Mouse (Mus musculus) small intestine, adult 2 months (tissue): ENCODE results near the gene Sbk1.

Experiments used
- CTCF ChIP-seq: fragments of 200-500 bp; IDR thresholded peaks from 2 replicates; pipeline ENCODE4 v1.5.1; 2012; ENCODE audit warnings: low read depth, mild to moderate bottlenecking, control low read depth, inconsistent platforms, low read length, moderate library complexity, mixed read lengths; ENCODE audit not compliant: insufficient replicate concordance, insufficient read length; ENCODE audit errors: extremely low read depth
- POLR2A ChIP-seq: fragments of 200-500 bp; IDR thresholded peaks from 2 replicates; pipeline ENCODE4 v1.6.1; 2012; ENCODE audit warnings: low read depth, mild to moderate bottlenecking, control low read depth, inconsistent platforms, low read length, moderate library complexity

DNA sequence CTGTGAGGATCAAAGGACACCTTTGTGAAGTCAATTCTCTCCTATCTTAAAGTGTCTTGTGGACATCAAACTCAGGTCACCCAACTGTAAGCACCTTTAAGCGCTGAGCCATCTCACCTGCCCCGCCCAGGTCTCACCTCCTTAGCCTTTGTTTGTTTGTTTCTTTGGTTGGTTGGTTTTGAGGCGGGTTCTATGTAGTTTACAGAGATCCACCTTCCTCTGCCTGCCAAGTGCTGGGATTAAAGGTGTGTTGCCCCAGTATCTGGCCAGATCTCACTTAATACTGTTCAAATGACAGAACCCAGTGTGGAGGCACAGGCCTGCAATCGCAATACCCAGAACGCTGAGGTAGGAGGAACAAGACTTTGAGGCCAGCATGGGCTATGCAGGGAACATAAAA is 11.6 kb downstream of the Sbk1 start:
- TF ChIP-seq CTCF (no peak), POLR2A (no peak)
